Mouse (Mus musculus) cortical plate, adult 2 months (tissue): ENCODE measurements at regions not wholly inside any gene's neighbourhood (a gene's known extent, or its start where the extent isn't known, plus 50 kb on each side); places are given as distances from the start of the nearest gene placed in this dataset.

Source experiments
- H3K27ac ChIP-seq: fragments of 200-500 bp; 2 replicates; pipeline ENCODE4 v1.5.1; 2012; ENCODE audit warnings: low read length, control low read depth, inconsistent platforms; ENCODE audit not compliant: insufficient read depth
- H3K4me1 ChIP-seq: fragments of 200-500 bp; 2 replicates; pipeline ENCODE4 v1.6.1; 2011; ENCODE audit warnings: low read length; ENCODE audit not compliant: control insufficient read depth, insufficient read depth
- H3K4me3 ChIP-seq: fragments of 200-500 bp; 2 replicates; pipeline ENCODE4 v1.5.1; 2011; ENCODE audit warnings: mild to moderate bottlenecking, low read length, control low read depth; ENCODE audit not compliant: insufficient read depth
- CTCF ChIP-seq: fragments of 200-500 bp; IDR thresholded peaks from 2 replicates; pipeline ENCODE4 v1.5.1; 2011; ENCODE audit warnings: mild to moderate bottlenecking, control low read depth, low read length; ENCODE audit not compliant: insufficient read depth; ENCODE audit errors: extremely low read depth
- POLR2A ChIP-seq: fragments of 200-500 bp; IDR thresholded peaks from 2 replicates; pipeline ENCODE4 v1.6.1; 2011; ENCODE audit warnings: mild to moderate bottlenecking, low read length, control low read depth; ENCODE audit not compliant: insufficient read depth; ENCODE audit errors: extremely low read depth

DNA sequence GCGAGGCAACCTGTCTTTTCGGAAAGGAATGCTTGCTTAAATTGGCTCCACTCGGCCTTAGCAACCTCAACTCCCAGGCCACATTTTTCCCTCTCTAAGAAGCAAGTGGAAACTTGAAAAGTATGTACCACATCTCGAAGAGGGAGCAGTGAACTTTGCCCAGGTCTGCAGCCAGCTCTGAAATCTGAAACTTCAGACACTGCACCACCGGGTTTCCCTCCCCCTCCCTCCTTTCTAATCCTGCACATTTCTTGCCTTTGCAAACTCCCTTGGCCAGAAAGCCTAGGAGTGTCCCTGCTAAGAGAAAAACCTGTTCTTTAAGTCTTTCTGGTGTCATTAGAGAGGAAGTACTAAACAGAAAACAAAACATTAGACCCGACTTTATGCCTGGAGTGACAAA, 148.1 kb upstream of the Nr2f2 start:
- Histone ChIP-seq H3K27ac (no peak overlapping the region), H3K4me1 (no peaks in the 10 kb centered on the region), H3K4me3 (no peak overlapping the region)
- TF ChIP-seq POLR2A (no peak), CTCF (no peak)

DNA sequence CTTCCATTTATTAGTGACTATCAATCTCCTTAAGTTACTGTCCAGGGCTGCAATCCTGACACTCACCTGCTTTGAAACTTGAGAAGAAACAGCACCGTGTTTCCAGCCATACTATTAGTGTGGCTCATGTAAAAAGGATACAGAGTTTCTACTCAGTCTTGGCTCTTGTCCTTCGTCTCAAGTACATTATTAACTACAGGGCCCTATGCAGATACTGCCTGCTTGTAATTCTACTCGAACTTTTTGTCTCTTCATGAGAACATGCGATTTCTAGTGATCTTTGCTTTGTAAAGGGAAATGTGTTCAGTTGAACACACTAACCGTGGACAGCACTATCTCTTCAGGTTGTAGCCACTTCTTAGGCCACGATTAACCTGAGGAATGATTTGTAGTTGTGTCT, 145.8 kb upstream of the Nr2f2 start:
- no peaks in the 10 kb centered on the region for H3K4me1 ChIP-seq
- H3K27ac ChIP-seq, result no peak overlapping the region
- TF ChIP-seq CTCF (no peak), POLR2A (no peak)
- no peak overlapping the region for H3K4me3 ChIP-seq

DNA sequence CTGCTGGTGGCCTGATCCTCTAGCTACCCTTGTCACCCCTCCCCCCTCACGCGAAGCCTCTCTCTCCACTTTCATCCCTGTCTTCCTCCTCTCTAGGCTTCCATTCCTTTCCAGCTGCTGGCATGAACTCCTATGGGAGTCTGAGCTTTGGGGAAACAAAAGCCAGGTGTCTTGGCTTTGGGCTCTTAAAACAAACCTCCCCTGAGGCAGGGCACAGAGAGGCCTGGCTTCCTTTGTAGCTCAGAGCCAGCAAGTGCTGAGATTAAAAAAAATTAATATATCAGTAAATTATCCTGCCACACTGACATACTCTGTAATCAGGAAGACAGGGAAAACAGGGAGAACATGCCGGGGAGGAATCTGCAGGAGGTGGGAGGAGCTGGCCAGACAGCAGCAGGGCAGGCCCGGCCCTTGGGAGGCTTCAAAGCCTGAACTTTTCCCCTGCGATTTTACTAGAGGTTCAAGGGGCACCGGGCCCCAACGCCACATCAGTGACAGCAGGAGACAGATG, 139.2 kb upstream of the Nr2f2 start:
- Histone ChIP-seq H3K4me3 (no peak overlapping the region), H3K4me1 (no peaks in the 10 kb centered on the region), H3K27ac (no peak overlapping the region)
- TF ChIP-seq CTCF (no peak), POLR2A (no peak)

DNA sequence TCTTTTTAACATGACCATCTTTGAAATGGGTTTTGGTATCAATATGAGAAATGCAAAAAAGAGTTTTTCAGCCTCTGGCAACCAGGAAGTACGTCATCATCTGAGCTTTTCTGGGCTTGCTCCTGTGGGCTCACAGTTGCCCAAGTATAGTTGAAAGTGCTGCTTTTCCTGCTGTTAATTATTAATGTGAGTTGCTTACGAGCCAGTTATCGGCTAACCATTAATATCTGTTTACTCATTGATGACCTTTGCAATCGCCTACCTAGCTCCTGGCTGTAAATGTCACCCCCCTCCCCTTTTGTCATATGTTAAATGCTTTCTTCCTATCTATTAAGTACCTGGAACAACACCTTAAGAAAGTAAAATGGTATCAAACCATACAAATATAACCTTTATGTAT, 135.3 kb upstream of the Nr2f2 start:
- Histone ChIP-seq H3K4me3 (no peak overlapping the region), H3K27ac (no peak overlapping the region), H3K4me1 (no peaks in the 10 kb centered on the region)
- no peak for TF ChIP-seq POLR2A

DNA sequence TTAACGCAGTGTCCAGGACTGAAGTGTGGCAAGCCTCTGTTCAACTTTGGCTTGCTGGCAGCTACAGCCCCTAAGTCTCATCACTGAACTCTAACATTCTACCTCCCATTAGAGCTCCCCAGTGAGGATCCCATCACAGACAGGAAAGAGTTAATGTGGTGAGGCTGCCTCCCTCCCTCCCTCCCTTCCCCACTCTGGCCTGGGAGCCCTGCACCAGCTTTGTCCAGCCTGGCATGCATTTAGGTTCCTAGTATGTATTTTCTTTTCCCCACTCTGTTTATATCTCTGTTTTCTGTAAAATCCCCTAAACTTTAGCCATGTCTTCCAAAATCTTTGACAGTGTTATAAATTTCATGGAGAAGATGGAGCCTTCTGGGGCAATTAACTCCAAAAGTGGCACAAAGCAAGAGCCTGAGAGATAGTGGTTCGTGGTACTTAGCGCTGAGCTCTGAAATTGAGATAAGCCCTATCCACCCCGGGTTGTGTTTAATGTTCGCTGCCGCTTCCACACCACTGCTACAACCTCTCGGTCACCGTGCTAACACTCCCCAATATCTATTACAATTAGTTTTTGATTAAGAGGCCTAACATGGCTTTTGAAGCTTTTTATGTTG, 130.1 kb upstream of the Nr2f2 start:
- TF ChIP-seq CTCF (no peak), POLR2A (no peak)
- H3K27ac ChIP-seq, result no peak overlapping the region
- no peak overlapping the region for H3K4me3 ChIP-seq
- H3K4me1 ChIP-seq, result no peaks in the 10 kb centered on the region

DNA sequence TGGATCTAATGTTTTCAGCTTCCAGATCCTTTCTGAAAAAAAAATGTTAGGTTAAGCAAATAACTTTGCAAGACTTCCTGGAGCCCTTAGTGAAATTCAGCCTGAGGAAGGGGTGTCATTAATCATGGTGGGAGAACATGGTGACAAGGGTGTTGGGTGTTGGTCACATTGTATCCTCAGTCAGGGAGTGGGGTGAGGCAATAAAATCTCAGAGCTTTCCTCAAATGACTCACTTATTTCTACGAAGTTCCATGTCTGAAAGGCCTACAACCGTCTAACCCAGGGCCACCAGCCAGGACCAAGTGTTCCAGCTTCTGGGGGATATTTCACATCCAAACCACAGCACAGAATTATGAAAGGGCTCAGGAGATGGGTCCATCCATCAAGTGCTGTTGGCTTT, 117.7 kb upstream of the Nr2f2 start:
- no peak overlapping the region for H3K27ac ChIP-seq
- no peaks in the 10 kb centered on the region for H3K4me1 ChIP-seq
- TF ChIP-seq CTCF, result no peak
- no peak for TF ChIP-seq POLR2A
- no peak overlapping the region for H3K4me3 ChIP-seq

DNA sequence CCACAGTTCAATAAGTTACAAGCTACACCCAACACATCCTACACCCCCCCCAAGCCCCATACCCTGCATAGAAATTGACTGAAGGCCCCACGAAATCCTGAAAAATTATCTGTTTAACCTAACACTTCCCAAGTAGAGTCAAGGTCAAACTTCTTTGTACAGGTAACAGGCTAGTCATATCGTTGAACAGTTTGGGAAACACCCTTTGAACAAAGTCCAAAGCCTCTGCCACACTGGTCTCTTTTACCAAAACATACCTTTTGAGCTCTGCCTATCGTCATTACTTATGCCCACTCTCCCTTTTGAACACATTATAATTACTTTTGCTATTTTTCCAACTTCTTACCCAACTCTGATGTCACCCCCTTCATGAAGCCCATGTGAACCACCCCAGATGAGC, 117.0 kb upstream of the Nr2f2 start:
- H3K4me1 ChIP-seq, result no peaks in the 10 kb centered on the region
- H3K27ac ChIP-seq, result no peak overlapping the region
- TF ChIP-seq POLR2A, result no peak
- no peak for TF ChIP-seq CTCF
- no peak overlapping the region for H3K4me3 ChIP-seq

DNA sequence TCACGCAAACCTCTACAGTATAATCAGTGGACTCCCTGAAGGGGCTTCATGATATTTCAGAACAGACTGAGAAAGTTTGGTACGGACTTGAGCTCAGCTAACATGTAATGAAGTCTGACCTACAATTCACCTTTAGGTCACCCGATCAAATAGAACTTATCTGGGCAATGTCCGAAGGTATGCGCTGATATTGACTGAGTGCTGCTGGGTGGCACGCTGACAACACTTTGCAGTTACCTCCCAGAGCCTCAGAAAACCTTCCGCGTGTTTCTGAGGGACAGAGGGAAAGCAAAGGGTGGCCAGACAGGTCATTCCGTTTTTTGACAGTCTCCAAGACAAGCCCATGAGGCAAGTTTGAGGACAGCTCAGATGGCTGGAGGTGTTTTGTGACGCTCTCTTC, 115.3 kb upstream of the Nr2f2 start:
- TF ChIP-seq CTCF, result no peak
- no peak for TF ChIP-seq POLR2A
- Histone ChIP-seq H3K27ac (no peak overlapping the region), H3K4me1 (no peaks in the 10 kb centered on the region), H3K4me3 (no peak overlapping the region)

DNA sequence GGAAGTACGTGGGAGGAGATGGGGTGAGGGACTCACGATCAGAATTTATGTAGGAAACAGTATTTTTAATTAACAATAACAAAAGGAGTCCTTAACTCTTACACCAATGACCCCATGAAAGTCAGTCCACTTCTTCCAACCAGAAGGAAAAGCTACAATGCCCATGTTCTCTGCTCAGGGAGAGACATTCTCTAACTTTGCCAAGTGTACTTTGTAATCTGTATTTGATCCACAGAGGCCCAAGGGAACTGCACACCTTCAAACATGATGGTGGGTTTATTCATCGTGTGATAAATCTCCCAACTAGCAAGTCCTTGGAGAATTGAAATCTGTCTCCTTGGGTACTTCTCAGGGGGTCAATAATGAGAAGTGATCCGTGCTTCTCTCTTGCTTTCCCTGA, 106.3 kb upstream of the Nr2f2 start:
- TF ChIP-seq POLR2A (no peak), CTCF (no peak)
- H3K27ac ChIP-seq, result no peak overlapping the region
- H3K4me1 ChIP-seq, result no peaks in the 10 kb centered on the region
- H3K4me3 ChIP-seq, result no peak overlapping the region

DNA sequence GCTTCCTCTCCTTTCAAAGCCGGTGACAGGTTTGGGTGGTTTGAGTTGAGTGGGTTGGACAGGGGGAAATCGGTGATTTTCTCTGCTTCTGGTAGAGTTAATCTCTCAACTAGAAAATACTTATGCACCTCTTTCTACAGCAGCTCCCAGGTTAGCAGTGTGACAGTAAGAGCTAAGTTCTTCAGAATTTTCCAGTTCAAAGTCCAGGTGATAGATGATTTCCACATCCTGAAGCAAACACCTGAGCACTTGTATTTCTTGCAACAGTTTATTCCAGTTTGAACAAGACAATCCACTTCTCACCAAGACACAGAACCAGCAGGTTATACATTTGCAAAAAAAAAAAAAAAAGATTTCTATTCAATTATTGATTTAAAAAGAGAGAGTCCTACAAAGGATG, 104.0 kb upstream of the Nr2f2 start:
- no peaks in the 10 kb centered on the region for H3K4me1 ChIP-seq
- H3K27ac ChIP-seq, result no peak overlapping the region
- no peak overlapping the region for H3K4me3 ChIP-seq
- no peak for TF ChIP-seq CTCF
- TF ChIP-seq POLR2A, result no peak

DNA sequence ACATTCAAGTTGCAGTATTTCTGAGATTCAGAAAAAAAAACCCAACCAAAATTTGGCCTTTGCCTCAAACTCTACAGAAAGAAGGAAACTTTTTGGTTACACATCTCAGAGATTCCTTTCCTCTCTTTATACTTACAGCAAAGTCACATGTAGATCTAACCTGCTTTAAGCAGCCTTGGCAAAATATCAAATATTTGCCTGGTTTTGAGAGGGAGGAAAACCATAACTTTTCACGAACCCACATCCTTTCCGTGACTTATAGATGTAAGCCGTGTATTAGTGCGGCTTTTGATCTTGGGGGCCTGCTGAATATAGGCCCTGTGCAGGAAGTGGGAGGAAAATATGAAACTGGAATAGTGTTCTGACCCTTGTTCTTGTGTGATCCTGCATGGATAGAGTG, 95.6 kb upstream of the Nr2f2 start:
- H3K4me1 ChIP-seq, result no peaks in the 10 kb centered on the region
- TF ChIP-seq POLR2A (no peak), CTCF (no peak)
- H3K27ac ChIP-seq, result no peak overlapping the region
- H3K4me3 ChIP-seq, result no peak overlapping the region
